Mouse (Mus musculus) embryo, embryonic 11.5 days (tissue): ENCODE measurements around the gene Tmem245.

ENCODE experiments used
- DNase-seq: peaks from one replicate; pipeline ENCODE4 v3.0.0-alpha.2; 2012; ENCODE audit warnings: low read depth, low spot score

The Tmem245 gene

DNA sequence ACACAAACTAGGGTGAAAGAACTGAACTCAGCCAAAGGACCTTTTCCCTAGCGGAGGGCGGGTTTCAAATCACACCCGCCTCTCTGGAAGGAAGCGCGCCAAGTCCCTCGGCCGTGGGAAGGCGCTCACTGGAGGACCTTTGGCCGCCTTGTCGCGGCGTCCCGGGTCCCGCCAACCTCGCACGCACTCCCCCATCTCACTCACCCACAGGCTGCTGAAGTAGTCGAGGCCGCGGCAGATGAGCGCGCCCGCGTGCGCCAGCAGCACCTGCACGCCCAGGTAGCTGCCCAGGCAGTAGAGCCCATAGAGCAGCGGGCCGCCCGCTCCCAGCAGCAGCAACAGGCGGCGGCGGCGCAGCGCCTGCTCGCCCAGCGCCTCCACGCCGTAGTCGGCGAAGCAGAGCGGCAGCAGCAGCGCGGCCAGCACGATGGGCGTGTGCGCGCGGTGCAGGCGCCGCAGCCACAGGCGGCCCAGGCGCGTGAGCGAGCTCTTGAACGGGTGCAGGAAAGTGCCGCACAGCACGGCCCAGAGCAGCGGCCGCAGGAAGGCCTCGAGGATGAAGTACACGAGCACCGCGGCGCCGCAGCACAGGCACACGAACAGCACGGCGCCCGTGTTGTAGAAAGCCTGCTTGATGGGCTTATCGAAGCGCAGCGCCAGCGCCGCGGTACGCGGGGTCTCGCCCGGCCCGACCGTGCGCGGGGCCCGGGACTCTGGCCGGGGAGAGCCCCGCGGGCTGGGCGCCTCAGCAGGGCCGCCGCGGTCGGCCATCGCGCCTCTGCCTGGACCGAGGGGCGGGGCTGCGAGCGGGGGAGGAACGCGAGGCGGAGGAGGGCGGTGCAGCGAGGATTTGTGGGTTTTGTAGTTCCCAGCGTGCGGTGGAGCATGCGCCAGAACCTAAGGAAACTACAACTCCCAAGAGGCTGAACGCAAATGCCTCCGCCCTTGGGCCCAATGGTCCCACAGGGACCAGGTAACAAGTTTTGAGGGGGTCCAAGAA lies at the start of gene Tmem245:
Gene Tmem245 (minus strand): TSS at position 797 of the 1,000 bp plus-strand sequence.
- DNase-seq = peak; percentile 92

- no peak for DNase-seq
Observed at GRCm38 (mm10) chr4:56993331-56993730, 46.1 kb upstream of the Tmem245 start.

GRCm38 (mm10) chr4:56991951-56992350 lies 44.7 kb upstream of the Tmem245 start:
- DNase-seq = no peak

DNA sequence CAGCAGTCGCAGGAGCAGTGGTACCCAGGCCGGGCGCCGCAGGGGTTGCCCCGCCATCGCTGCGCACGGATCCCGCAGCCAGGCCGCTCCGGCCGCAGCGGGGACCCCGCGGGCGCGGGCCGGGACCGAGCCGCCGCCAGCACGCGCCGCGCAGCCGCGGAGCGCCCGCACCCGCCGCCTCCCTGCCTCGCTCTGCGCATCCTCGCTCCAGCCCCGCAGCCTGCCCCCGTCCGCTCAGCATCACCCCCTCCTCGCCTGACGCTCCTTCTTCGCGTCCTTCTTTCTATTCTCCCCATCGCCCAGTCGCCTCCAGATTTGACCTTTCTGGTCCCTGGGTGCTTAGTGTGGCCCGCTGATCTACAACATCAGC lies 43.0 kb upstream of the Tmem245 start, which contains the start of gene Frrs1l:
Gene Frrs1l (minus strand): TSS at position 177 of the 370 bp plus-strand sequence.
- DNase-seq = no peak

GRCm38 (mm10) chr4:56989431-56990214 lies 42.4 kb upstream of the Tmem245 start:
- DNase-seq = no peak

DNA sequence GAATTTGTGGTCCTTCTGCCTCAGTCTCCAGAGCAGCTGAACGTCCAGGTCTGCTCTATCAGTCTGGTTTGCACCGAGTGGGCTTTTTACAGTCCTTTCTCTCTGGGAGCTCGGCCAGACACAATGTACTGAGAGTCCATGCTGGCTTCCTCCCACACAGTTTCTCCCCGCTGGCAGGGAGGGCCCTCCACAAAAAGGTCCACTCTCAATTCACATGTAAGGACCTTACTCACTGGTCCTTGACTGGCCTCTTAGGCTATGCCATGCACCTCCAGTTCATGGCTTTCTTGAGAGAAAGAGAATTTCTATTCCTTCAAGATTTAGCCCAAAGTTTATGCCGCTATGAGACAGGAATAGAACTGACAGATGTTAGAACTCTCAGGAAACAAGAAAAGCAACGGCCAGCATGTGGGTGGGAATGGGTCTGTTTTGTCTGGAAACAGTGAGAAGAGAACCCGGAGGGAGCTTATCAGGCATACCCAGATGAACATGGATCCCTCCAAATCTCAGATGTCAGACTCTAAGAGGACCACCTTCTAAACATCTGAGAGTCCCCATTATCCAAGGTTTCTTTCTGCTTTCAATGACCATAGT lies 18.4 kb upstream of the Tmem245 start:
- DNase-seq = no peak

DNA sequence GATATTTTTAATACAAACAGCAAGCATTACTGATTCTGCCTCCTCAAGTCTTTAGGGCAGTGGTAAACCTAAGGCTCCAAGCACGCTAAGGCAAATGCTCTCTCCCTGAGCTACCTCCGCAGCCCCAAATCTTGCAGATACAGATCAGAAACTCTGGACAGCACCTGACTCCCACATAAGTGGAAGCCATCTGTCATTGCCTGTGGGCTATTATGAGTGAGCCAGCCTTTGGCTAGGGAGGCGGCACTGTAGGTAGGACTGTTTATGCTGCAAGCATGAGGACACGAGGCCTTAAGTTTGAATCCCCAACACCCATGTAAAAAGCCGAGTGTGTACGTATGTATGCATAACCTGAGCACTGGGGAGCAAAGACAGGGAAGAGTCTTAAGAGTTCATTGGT lies 16.4 kb upstream of the Tmem245 start:
- DNase-seq = no peak

GRCm38 (mm10) chr4:56961320-56961925 lies 14.2 kb upstream of the Tmem245 start:
- DNase-seq = no peak

- DNase-seq = no peak
Observed at GRCm38 (mm10) chr4:56957518-56957917, 10.3 kb upstream of the Tmem245 start.

DNA sequence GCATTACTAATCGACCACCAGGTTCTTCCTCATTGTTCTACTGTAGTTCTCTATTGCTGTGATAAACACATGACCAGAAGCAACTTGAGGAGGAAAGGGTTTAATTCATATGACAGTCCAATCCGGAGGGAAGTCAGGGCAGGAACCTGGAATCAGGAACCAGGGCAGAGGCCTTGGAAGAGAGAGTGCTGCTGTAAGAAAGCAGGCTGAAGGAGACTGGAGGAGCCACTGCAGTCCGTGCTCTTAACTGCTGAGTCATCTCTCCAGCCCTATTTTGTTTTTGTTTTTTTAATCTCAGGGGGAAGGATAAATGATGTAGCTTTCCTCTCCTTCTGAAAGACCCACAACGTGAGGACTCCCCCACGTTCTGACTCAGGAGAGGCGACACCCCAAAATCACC lies 6.0 kb upstream of the Tmem245 start:
- DNase-seq = no peak

- DNase-seq = no peak
Observed at GRCm38 (mm10) chr4:56951701-56952100, 4.5 kb upstream of the Tmem245 start.

GRCm38 (mm10) chr4:56949494-56949893 lies 2.3 kb upstream of the Tmem245 start:
- DNase-seq = no peak

- DNase-seq = no peak
Observed at GRCm38 (mm10) chr4:56946180-56946579, 1.1 kb downstream of the Tmem245 start.

GRCm38 (mm10) chr4:56944286-56944685 lies 3.0 kb downstream of the Tmem245 start:
- DNase-seq = no peak

- no peak for DNase-seq
Observed at GRCm38 (mm10) chr4:56943258-56943657, 4.0 kb downstream of the Tmem245 start.

- DNase-seq = no peak
Observed at GRCm38 (mm10) chr4:56942567-56942966, 4.7 kb downstream of the Tmem245 start.

DNA sequence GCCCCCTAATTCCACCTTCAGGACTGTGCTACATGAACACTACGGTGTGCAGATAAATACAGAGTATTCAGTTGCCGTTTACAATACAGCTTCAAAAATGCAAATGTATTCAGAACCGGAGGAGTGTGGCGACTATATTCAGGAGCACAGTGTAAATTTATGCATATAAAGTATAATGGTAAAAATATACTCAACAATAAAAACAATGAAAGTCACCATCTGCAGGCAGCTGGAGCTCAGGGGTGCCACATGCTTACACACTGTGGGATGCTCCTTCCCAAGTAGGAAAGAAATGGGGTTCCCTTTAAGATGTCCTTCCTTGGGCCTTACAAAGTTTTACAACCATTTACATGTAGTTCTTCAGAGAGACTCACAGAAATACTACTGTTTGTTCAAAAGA lies 5.8 kb downstream of the Tmem245 start:
- DNase-seq = no peak

DNA sequence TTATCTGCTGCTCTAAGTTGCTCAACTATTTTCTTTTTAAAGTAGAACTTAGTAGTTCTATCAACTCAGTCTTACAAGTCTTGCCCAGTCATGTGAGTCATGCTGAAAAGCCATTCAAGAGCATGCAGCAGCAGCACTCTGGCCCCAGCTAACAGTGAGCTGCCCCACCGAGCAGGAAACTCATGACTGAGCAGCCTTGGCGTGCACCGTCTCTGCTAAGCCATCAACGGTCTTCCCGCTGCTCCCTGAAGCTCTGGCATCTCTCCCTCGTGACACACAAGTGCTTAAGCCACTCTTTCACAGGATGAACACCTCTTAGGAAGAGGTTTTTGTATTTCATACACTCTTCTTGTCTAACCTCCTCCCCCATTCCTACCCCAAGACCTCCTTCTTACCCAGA lies 10.1 kb downstream of the Tmem245 start:
- no peak for DNase-seq

DNA sequence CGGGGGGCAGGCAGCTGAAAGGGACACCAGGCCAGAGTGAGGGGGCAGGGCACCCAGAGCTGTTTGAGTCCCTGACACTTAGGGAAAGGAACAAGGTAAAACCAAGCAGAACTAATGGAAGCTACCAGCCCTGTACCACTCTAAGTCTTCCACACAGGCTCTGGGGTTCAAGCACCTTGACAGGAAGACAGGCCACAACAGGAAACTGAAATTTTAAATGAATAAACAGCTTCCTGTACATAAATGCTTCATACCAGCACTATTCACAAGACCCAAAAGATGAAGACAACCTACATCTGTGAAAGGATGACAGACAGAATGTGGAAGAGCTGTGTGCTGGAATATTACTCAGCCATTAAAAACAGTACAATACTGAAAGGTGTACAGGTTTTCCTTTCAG lies 11.9 kb downstream of the Tmem245 start:
- no peak for DNase-seq

DNA sequence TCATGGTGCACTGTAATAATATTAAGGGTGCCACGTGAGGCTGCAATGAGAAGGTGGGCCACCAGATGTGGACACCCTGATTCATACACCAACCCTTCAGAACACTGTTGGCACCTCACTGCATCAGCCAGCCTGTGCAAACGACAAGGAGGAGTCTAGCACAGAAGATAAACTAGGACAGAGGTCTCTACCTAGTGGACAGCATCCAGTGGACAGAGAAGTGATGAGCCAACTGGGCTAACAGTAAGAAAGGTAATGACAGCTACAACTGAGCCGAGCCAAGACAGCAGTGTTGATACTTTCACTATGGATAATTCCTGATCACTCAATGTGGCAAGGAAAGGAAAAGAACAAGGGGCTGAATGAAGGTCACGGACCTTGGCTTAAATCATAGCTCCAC lies 14.1 kb downstream of the Tmem245 start:
- DNase-seq = no peak

- DNase-seq = no peak
Observed at GRCm38 (mm10) chr4:56932096-56932495, 15.1 kb downstream of the Tmem245 start.

DNA sequence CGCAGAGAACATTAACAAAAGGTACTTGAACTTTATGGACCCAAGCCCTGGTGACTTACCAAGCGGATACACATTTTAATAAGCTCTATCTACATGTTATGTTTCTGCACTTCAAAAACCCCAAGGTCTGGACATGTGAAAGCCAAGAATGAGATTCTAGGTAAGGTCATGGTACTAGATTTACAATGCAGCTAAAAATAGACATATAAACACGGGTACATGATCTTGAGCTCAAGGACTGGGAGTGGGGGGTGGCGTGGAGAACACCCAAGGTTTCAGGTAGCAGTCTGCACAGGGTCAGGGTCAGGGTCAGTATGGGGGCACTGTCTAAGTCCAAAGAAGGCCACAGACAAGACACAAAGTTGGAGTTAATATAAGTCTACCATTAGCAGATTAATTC lies 16.9 kb downstream of the Tmem245 start:
- no peak for DNase-seq
